Mouse (Mus musculus) neural tube, embryonic 15.5 days (tissue): ENCODE measurements around the gene Capn11. TPM values are rescaled to one million over a fixed set of nuclear protein-coding genes. Genes with fewer than 3 reads are reported as not detected.

Experiments used
- ATAC-seq: fragments of 200-750 bp; cut with Nextera tagmentation; 2 replicates; pipeline ENCODE4 v1.8.0; 2017; ENCODE audit warnings: mild to moderate bottlenecking, moderate TSS enrichment, moderate library complexity; ENCODE audit not compliant: low FRiP score
- H3K27ac ChIP-seq: fragments of 300-500 bp; sonication (generic); replicated peaks from 2 replicates; pipeline ENCODE4 v1.5.1; 2015; ENCODE audit warnings: mild to moderate bottlenecking, inconsistent platforms
- H3K27me3 ChIP-seq: fragments of 300-500 bp; sonication (generic); replicated peaks from 2 replicates; pipeline ENCODE4 v1.6.1; 2015; ENCODE audit warnings: inconsistent platforms
- H3K36me3 ChIP-seq: fragments of 300-500 bp; sonication (generic); 2 replicates; pipeline ENCODE4 v1.6.1; 2015; ENCODE audit warnings: inconsistent platforms
- H3K4me1 ChIP-seq: fragments of 300-500 bp; sonication (generic); 2 replicates; pipeline ENCODE4 v1.6.1; 2015; ENCODE audit warnings: inconsistent platforms
- H3K4me2 ChIP-seq: fragments of 300-500 bp; sonication (generic); 2 replicates; pipeline ENCODE4 v1.6.1; 2015; ENCODE audit warnings: inconsistent platforms, mild to moderate bottlenecking, moderate library complexity
- H3K4me3 ChIP-seq: fragments of 300-500 bp; sonication (generic); replicated peaks from 2 replicates; pipeline ENCODE4 v1.5.1; 2015; ENCODE audit warnings: mild to moderate bottlenecking, inconsistent platforms
- H3K9ac ChIP-seq: fragments of 300-500 bp; sonication (generic); replicated peaks from 2 replicates; pipeline ENCODE4 v1.6.1; 2015; ENCODE audit warnings: mild to moderate bottlenecking, inconsistent platforms
- H3K9me3 ChIP-seq: fragments of 300-500 bp; sonication (generic); replicated peaks from 2 replicates; pipeline ENCODE4 v1.6.1; 2016; ENCODE audit warnings: inconsistent platforms
- WGBS: fragments of 180-500 bp; shearing (Covaris S2); methylation state at CpG from one replicate; pipeline ENCODE4 v1.1.7; 2015; ENCODE audit warnings: mixed read lengths; 5-methylcytosine and 5-hydroxymethylcytosine counted together
- polyA plus RNA-seq: library from polyadenylated mRNA; unstranded; fragments of >200 nt; fragmentation: Nextera tagmentation; extraction: Ambion mirVana; gene quantifications from 2 replicates; pipeline ENCODE4 v1.2.1, GENCODE M21; 2015

Gene Capn11
- 0.77 and 1.2 TPM in 2 replicates for polyA plus RNA-seq

- no peak within 1 kb of the TSS for H3K9ac ChIP-seq
- H3K9me3 ChIP-seq, result no peaks in the 10 kb centered on the region
- H3K27me3 ChIP-seq, result no peaks in the 10 kb centered on the region
- WGBS, result 92% methylated on average over 4 of the region's 4 CpGs
- no peak within 1 kb of the TSS for H3K27ac ChIP-seq
- H3K36me3 ChIP-seq, result peaks cover 31% of the 10 kb centered on the region
- H3K4me3 ChIP-seq, result no peak within 1 kb of the TSS
- no peak within 1 kb of the TSS for H3K4me2 ChIP-seq
- peaks cover 3% of the 10 kb centered on the region; the same call in 1 of the 2 replicates for H3K4me1 ChIP-seq
- ATAC-seq, result no peak
Measured at GRCm38 (mm10) chr17:45659225-45659624, at the start of gene Capn11. Gene Capn11 (minus strand): TSS chr17:45659325.

GRCm38 (mm10) chr17:45708179-45708578, 49.1 kb upstream of the Capn11 start:
- H3K27ac ChIP-seq, result no peak overlapping the region
- no peak for ATAC-seq
- WGBS, result 86% methylated on average over 8 of the region's 8 CpGs

DNA sequence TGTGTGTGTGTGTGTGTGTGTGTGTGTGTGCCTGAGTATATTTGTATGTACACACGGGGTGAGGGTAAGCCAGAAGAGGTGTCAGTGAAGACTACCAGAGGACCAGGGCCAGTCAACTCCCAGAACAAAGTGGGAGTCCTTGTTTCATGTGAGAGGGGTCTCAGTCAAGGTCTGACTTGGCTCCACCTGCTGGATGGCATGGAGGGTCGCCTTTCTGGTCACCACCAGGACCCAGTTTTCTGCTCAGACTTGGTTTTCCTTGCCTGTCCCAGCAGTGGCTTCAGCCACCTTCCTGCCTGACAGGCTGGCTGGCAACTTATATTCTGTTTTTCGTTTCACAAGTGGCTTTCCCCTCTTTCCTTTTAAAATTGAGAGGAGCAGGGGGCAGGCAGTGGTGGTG, 48.3 kb upstream of the Capn11 start:
- ATAC-seq, result no peak
- no peak overlapping the region for H3K9ac ChIP-seq
- H3K27ac ChIP-seq, result no peak overlapping the region
- no peak overlapping the region for H3K4me2 ChIP-seq
- H3K9me3 ChIP-seq, result no peaks in the 10 kb centered on the region
- no peaks in the 10 kb centered on the region for H3K27me3 ChIP-seq
- 35% methylated on average over 3 of the region's 3 CpGs for WGBS
- H3K4me1 ChIP-seq, result no peaks in the 10 kb centered on the region
- no peaks in the 10 kb centered on the region for H3K36me3 ChIP-seq
- H3K4me3 ChIP-seq, result no peak overlapping the region

More at GRCm38 (mm10) chr17:45708179-45708578, 49.1 kb upstream of the Capn11 start:
- no peak overlapping the region for H3K4me2 ChIP-seq
- H3K36me3 ChIP-seq, result no peaks in the 10 kb centered on the region
- no peaks in the 10 kb centered on the region for H3K27me3 ChIP-seq
- no peak overlapping the region for H3K4me3 ChIP-seq
- H3K9ac ChIP-seq, result no peak overlapping the region
- no peaks in the 10 kb centered on the region for H3K4me1 ChIP-seq
- H3K9me3 ChIP-seq, result no peaks in the 10 kb centered on the region

GRCm38 (mm10) chr17:45706796-45707195, 47.7 kb upstream of the Capn11 start:
- Histone ChIP-seq H3K9ac (no peak overlapping the region), H3K36me3 (no peaks in the 10 kb centered on the region), H3K4me3 (no peak overlapping the region), H3K4me2 (no peak overlapping the region), H3K27ac (no peak overlapping the region), H3K27me3 (no peaks in the 10 kb centered on the region), H3K4me1 (no peaks in the 10 kb centered on the region), H3K9me3 (no peaks in the 10 kb centered on the region)
- WGBS, result 60% methylated on average over 5 of the region's 5 CpGs
- ATAC-seq, result no peak

DNA sequence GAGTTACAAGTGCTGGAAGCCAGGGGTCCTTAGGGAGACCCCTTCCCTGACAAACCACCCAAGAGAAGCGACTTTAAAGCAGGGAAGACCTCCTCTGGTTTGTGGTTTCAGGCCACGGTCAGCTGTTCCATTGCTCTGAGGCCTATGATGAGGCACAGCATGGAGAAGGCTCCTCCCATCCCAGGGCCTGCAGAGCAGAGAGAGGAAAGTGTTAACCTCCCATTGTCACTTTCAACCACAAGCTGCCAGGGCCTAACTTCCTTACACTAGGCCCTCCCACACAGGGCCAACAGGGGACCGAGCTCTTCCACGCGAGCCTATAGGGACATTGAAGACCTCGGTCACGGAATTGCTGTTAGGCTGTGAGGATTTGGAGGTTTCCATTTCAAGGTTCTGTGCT, 44.1 kb upstream of the Capn11 start:
- ATAC-seq, result no peak
- Histone ChIP-seq H3K27ac (no peak overlapping the region), H3K9me3 (no peaks in the 10 kb centered on the region), H3K4me1 (no peaks in the 10 kb centered on the region), H3K4me2 (no peak overlapping the region), H3K36me3 (peaks cover 8% of the 10 kb centered on the region), H3K9ac (no peak overlapping the region), H3K4me3 (no peak overlapping the region), H3K27me3 (no peaks in the 10 kb centered on the region)
- WGBS, result 73% methylated on average over 7 of the region's 7 CpGs

GRCm38 (mm10) chr17:45702254-45702653, 43.1 kb upstream of the Capn11 start:
- no peak overlapping the region for H3K9ac ChIP-seq
- no peak for ATAC-seq
- 58% methylated on average over 4 of the region's 4 CpGs for WGBS

GRCm38 (mm10) chr17:45701236-45701591, 42.1 kb upstream of the Capn11 start:
- Histone ChIP-seq H3K27ac (no peak overlapping the region), H3K9ac (no peak overlapping the region), H3K27me3 (no peaks in the 10 kb centered on the region), H3K4me1 (no peaks in the 10 kb centered on the region), H3K9me3 (no peaks in the 10 kb centered on the region), H3K4me2 (no peak overlapping the region), H3K4me3 (no peak overlapping the region), H3K36me3 (peaks cover 16% of the 10 kb centered on the region)
- no peak for ATAC-seq
- WGBS, result 80% methylated on average over 9 of the region's 9 CpGs

More at GRCm38 (mm10) chr17:45702254-45702653, 43.1 kb upstream of the Capn11 start:
- H3K27ac ChIP-seq, result no peak overlapping the region
- no peak overlapping the region for H3K4me2 ChIP-seq
- no peaks in the 10 kb centered on the region for H3K9me3 ChIP-seq
- no peaks in the 10 kb centered on the region for H3K27me3 ChIP-seq
- H3K4me3 ChIP-seq, result no peak overlapping the region
- no peaks in the 10 kb centered on the region for H3K4me1 ChIP-seq
- peaks cover 12% of the 10 kb centered on the region for H3K36me3 ChIP-seq

DNA sequence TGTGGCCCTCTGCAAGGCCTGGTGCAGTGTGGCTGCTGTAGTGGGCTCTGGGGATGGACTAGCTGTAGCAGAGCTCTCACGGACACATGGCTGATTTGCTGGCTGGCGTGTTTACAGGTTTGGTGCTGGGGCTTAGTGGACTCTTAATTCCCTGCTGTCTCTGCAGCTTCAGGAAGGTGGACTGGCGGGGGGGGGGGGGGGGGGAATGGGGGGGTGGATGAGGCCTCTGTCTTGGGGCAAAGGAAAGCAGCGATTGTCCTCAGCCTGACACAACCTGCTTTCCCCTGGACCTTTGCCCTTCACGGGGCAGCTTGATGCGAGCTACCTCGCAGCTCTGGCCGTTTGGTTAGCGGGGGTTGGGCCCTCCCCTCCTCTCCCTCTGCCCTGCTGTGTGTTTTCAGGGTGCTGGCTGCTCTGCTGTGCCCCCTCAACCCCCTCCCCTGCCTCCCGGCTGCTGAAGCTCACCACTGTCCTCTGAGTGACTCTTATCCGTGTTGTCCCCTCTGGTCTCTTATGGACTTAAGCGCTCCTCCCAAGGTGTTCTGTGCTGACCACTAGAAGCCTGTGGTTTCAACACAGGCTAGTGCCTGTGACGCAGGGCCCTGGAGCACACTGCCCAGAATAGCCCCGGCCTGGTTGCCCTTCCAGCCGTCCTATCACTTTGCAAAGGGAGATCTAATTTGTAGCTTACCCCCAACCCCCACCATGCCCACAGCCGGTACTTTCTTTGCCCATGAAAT, 41.5 kb upstream of the Capn11 start:
- H3K36me3 ChIP-seq, result peaks cover 16% of the 10 kb centered on the region
- H3K27ac ChIP-seq, result no peak overlapping the region
- 68% methylated on average over 9 of the region's 16 CpGs for WGBS
- H3K4me2 ChIP-seq, result no peak overlapping the region
- no peak for ATAC-seq
- no peaks in the 10 kb centered on the region for H3K27me3 ChIP-seq
- no peak overlapping the region for H3K4me3 ChIP-seq
- no peaks in the 10 kb centered on the region for H3K9me3 ChIP-seq
- no peak overlapping the region for H3K9ac ChIP-seq
- no peaks in the 10 kb centered on the region for H3K4me1 ChIP-seq

GRCm38 (mm10) chr17:45699039-45699740, 40.1 kb upstream of the Capn11 start:
- ATAC-seq, result no peak

DNA sequence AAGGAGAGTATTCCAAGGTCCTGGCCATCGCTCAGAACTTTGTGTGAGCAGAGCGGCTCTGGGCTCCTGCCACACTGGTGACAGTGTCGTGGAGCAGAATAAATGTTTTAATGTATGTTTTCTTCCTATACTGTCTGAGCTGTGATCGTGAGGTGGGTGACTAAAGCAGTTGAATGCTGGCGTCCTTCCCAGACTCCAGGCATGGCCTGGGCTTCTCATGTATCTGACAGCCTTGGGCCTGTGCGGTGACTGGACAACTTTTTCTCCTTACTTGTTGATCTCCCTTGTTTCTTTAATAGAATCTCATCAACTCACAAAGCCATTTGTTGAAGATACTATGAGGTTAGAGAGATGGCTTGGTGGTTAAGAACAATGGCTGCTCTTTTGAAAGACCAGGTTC, 39.2 kb upstream of the Capn11 start:
- Histone ChIP-seq H3K4me1 (peaks cover 2% of the 10 kb centered on the region; the same call in 1 of the 2 replicates), H3K4me2 (no peak overlapping the region), H3K36me3 (peaks cover 16% of the 10 kb centered on the region), H3K4me3 (no peak overlapping the region), H3K27me3 (no peaks in the 10 kb centered on the region), H3K9ac (no peak overlapping the region), H3K27ac (no peak overlapping the region), H3K9me3 (no peaks in the 10 kb centered on the region)
- 92% methylated on average over 6 of the region's 6 CpGs for WGBS
- no peak for ATAC-seq

More at GRCm38 (mm10) chr17:45699039-45699740, 40.1 kb upstream of the Capn11 start:
- Histone ChIP-seq H3K27ac (no peak overlapping the region), H3K4me3 (no peak overlapping the region), H3K36me3 (peaks cover 16% of the 10 kb centered on the region), H3K9me3 (no peaks in the 10 kb centered on the region), H3K4me1 (no peaks in the 10 kb centered on the region), H3K27me3 (no peaks in the 10 kb centered on the region), H3K4me2 (no peak overlapping the region), H3K9ac (no peak overlapping the region)
- WGBS, result 87% methylated on average over 3 of the region's 3 CpGs

- Histone ChIP-seq H3K36me3 (peaks cover 16% of the 10 kb centered on the region), H3K27ac (no peak overlapping the region), H3K27me3 (no peaks in the 10 kb centered on the region), H3K9me3 (no peaks in the 10 kb centered on the region), H3K4me2 (no peak overlapping the region), H3K4me1 (peaks cover 2% of the 10 kb centered on the region; the same call in 1 of the 2 replicates), H3K4me3 (no peak overlapping the region), H3K9ac (no peak overlapping the region)
- WGBS, result 91% methylated on average over 9 of the region's 9 CpGs
- no peak for ATAC-seq
Measured at GRCm38 (mm10) chr17:45696981-45697380, 37.9 kb upstream of the Capn11 start.
